Mouse (Mus musculus) testis, adult 2 months (tissue): Measurements from ENCODE around the gene Krt12.

ENCODE experiments used
- CTCF ChIP-seq: fragments of 200-500 bp; IDR thresholded peaks from 2 replicates; pipeline ENCODE4 v1.5.1; 2012; ENCODE audit warnings: low read depth, mild to moderate bottlenecking, inconsistent platforms, low read length, moderate library complexity; ENCODE audit not compliant: control insufficient read depth, insufficient read depth, insufficient replicate concordance
- POLR2A ChIP-seq: fragments of 200-500 bp; IDR thresholded peaks from 2 replicates; pipeline ENCODE4 v1.6.1; 2012; ENCODE audit warnings: low read depth, mild to moderate bottlenecking, inconsistent platforms, low read length, moderate library complexity; ENCODE audit not compliant: control insufficient read depth

DNA sequence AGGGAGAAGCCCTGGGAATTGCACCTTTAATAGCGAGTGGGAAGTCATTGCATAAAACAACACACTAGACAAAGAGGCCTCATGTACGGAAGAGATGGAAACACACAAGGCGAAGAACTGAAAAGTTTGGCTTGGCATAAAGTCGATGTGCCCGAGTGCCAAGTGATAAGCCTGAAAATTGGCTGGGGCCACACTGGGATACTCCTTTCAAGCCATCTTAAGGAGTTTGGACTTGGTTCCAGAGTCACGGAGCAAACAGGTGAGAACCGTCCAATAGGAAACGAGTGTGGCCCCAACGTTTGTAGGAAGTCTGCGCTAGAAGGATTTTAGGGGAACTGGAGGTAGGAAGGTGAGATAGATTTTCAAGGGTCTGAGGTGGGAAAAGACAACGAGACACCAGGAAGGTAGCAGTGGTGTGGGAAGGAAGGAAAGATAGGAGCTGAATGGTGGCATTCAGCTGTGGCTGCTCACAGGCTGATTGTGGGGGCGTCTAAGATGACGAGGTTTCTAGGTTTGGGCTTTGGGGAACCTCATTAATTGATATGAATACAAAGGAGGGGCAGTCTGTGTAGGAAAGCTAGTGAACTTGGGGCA, 22.0 kb downstream of the Krt12 start:
- no peak for TF ChIP-seq POLR2A
- TF ChIP-seq CTCF: no peak
